Mouse (Mus musculus) embryonic facial prominence, embryonic 12.5 days (tissue): ENCODE results near the gene Depdc7. TPM values are rescaled to one million over a fixed set of nuclear protein-coding genes. Genes with fewer than 3 reads are reported as not detected.

Experiments used
- ATAC-seq: fragments of 200-750 bp; cut with Nextera tagmentation; 2 replicates; pipeline ENCODE4 v1.8.0; 2017; ENCODE audit not compliant: insufficient number of reproducible peaks, insufficient read depth, low FRiP score, low TSS enrichment
- H3K27ac ChIP-seq: fragments of 300-500 bp; sonication (generic); 2 replicates; pipeline ENCODE4 v1.5.1; 2016; ENCODE audit warnings: mild to moderate bottlenecking
- H3K27me3 ChIP-seq: fragments of 300-500 bp; sonication (generic); 2 replicates; pipeline ENCODE4 v1.6.1; 2016; ENCODE audit warnings: mild to moderate bottlenecking, moderate library complexity
- H3K36me3 ChIP-seq: fragments of 300-500 bp; sonication (generic); 2 replicates; pipeline ENCODE4 v1.6.1; 2016; ENCODE audit warnings: mild to moderate bottlenecking
- H3K4me1 ChIP-seq: fragments of 300-500 bp; sonication (generic); 2 replicates; pipeline ENCODE4 v1.6.1; 2016
- H3K4me2 ChIP-seq: fragments of 300-500 bp; sonication (generic); replicated peaks from 2 replicates; pipeline ENCODE4 v1.6.1; 2016; ENCODE audit warnings: mild to moderate bottlenecking, moderate library complexity
- H3K4me3 ChIP-seq: fragments of 300-500 bp; sonication (generic); 2 replicates; pipeline ENCODE4 v1.5.1; 2016; ENCODE audit warnings: mild to moderate bottlenecking
- H3K9ac ChIP-seq: fragments of 300-500 bp; sonication (generic); 2 replicates; pipeline ENCODE4 v1.6.1; 2016; ENCODE audit warnings: mild to moderate bottlenecking, moderate library complexity
- H3K9me3 ChIP-seq: fragments of 300-500 bp; sonication (generic); 2 replicates; pipeline ENCODE4 v1.6.1; 2016; ENCODE audit warnings: mild to moderate bottlenecking, moderate library complexity
- WGBS: fragments of 180-500 bp; shearing (Covaris S2); methylation state at CpG from one replicate; pipeline ENCODE4 v1.1.7; 2016; 5-methylcytosine and 5-hydroxymethylcytosine counted together
- polyA plus RNA-seq: library from polyadenylated mRNA; unstranded; fragments of >200 nt; fragmentation: Nextera tagmentation; extraction: Ambion mirVana; gene quantifications from 2 replicates; pipeline ENCODE4 v1.2.1, GENCODE M21; 2016

The Depdc7 gene
- polyA plus RNA-seq, 1 experiment from 2014 or later = 4.9 TPM

DNA sequence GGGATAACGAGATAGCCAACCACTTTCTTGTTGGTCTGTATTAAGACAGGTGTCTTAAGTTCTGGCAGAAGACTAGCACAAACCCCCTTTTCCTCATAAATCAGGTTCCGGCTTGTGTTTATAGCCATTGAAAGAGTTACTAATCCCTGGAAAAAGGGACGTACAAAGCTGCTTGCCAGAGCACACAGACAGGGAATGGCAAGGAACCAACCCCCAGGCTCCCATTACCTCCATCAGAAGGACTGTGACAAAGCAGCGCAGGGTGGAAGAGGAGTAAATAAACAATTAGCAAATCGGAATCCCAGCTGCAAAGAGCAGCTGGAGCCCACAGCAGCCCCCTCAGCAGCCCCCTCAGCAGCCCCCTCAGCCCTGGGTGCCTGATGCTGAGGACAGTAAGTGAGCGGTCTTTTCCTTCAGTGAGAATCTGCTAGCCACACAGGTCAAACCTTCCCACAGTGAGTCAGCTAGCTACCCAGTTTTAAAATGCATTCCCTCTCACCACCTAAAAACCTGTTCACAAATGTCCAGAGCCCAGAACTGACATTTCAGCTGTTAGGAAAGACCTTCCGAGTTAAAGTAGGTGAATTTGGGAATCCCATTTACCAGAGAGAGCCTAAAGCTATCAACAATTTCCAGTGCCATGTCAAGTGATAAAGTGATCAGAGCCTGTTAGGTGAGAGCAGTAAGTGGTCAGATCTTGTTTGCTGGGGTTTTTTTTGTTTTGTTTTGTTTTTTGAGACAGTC is 1.5 kb downstream of the Depdc7 start:
- peaks cover 9% of the 10 kb centered on the region; the same call in 1 of the 2 replicates for H3K4me1 ChIP-seq
- no peak overlapping the region for H3K4me3 ChIP-seq
- no peak overlapping the region for H3K4me2 ChIP-seq
- no peak overlapping the region for H3K27ac ChIP-seq
- no peaks in the 10 kb centered on the region for H3K9me3 ChIP-seq
- no peaks in the 10 kb centered on the region for H3K36me3 ChIP-seq
- peaks cover 23% of the 10 kb centered on the region for H3K27me3 ChIP-seq
- 32% methylated on average over 7 of the region's 7 CpGs for WGBS
- ATAC-seq = no peak
- H3K9ac ChIP-seq = no peak overlapping the region

- Histone ChIP-seq H3K9me3 (no peaks in the 10 kb centered on the region), H3K27ac (no peak overlapping the region), H3K4me3 (no peak overlapping the region), H3K36me3 (no peaks in the 10 kb centered on the region), H3K4me1 (peaks cover 9% of the 10 kb centered on the region; the same call in 1 of the 2 replicates), H3K4me2 (no peak overlapping the region), H3K27me3 (peaks cover 23% of the 10 kb centered on the region), H3K9ac (no peak overlapping the region)
- no peak for ATAC-seq
- 49% methylated on average over 7 of the region's 7 CpGs for WGBS
Measured at GRCm38 (mm10) chr2:104740248-104740949, 2.3 kb downstream of the Depdc7 start.

DNA sequence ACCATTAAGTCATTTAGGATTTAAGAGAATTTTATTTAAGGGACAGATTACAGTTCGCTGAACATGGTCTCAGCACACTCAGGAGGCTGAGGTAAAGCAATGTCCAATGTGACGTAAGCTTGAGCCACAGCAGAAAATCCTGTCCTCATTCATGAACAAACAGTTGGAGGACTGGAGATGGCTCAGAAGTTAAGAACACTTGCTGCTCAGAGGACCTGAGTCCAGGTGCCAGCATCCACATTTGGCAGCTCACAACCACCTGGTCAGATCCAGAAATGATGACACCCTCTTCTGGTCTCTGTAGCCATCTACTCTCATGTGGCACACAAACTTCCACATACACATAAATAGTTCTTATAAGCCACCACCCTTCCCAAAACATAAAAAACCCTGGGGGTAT is 3.0 kb downstream of the Depdc7 start:
- no peak overlapping the region for H3K9ac ChIP-seq
- H3K9me3 ChIP-seq = no peaks in the 10 kb centered on the region
- peaks cover 23% of the 10 kb centered on the region for H3K27me3 ChIP-seq
- no peak for ATAC-seq
- H3K27ac ChIP-seq = no peak overlapping the region
- no peak overlapping the region for H3K4me3 ChIP-seq
- no peak overlapping the region for H3K4me2 ChIP-seq
- WGBS = 92% methylated on average over 2 of the region's 2 CpGs
- H3K36me3 ChIP-seq = no peaks in the 10 kb centered on the region
- peaks cover 9% of the 10 kb centered on the region; the same call in 1 of the 2 replicates for H3K4me1 ChIP-seq

GRCm38 (mm10) chr2:104736241-104736640 is 6.4 kb downstream of the Depdc7 start:
- WGBS = 71% methylated on average over 7 of the region's 7 CpGs
- H3K27me3 ChIP-seq = peaks cover 6% of the 10 kb centered on the region; the same call in 1 of the 2 replicates
- H3K9ac ChIP-seq = no peak overlapping the region
- no peak overlapping the region for H3K27ac ChIP-seq
- peaks cover 5% of the 10 kb centered on the region; the same call in 1 of the 2 replicates for H3K4me1 ChIP-seq
- no peak for ATAC-seq
- no peak overlapping the region for H3K4me3 ChIP-seq
- H3K36me3 ChIP-seq = no peaks in the 10 kb centered on the region
- no peak overlapping the region for H3K4me2 ChIP-seq
- no peaks in the 10 kb centered on the region for H3K9me3 ChIP-seq

DNA sequence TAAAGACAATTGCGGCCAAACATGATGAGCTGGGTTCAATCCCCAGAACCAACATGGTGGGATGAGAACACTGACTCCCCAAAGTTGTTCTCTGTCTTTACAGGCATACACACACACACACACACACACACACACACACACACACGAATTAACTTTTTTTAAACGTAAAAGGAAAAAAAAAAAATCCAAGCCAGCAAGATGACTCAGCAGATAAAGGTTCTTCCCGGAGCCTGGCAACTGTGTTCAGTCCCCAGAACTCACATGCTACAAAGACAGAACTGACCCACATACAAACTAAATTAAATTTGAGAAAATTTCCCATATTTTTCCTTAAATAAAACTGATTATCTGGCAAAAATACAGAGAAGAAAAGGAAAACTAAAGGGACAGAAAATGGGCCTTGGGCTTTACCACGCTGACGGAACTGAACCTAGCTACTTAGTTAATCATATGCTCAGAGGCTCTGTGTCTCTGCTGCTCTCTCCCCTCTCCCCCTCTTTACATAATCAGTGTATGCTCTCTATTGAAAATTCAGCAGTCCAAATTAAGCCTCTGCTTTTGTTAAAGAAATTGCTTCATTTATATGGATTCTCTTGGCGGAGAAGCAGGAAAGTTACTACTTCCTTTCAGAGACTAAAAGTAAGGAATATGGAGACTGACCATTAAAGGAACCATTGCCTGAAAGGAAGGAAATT is 10.0 kb downstream of the Depdc7 start:
- Histone ChIP-seq H3K9ac (no peak overlapping the region), H3K4me2 (no peak overlapping the region), H3K9me3 (no peaks in the 10 kb centered on the region), H3K4me3 (no peak overlapping the region), H3K4me1 (no peaks in the 10 kb centered on the region), H3K27me3 (no peaks in the 10 kb centered on the region), H3K27ac (no peak overlapping the region), H3K36me3 (no peaks in the 10 kb centered on the region)
- 76% methylated on average over 7 of the region's 7 CpGs for WGBS
- no peak for ATAC-seq

- Histone ChIP-seq H3K4me2 (no peak overlapping the region), H3K36me3 (no peaks in the 10 kb centered on the region), H3K9me3 (no peaks in the 10 kb centered on the region), H3K27ac (no peak overlapping the region), H3K4me1 (no peaks in the 10 kb centered on the region), H3K9ac (no peak overlapping the region), H3K4me3 (no peak overlapping the region), H3K27me3 (no peaks in the 10 kb centered on the region)
- WGBS = 73% methylated on average over 9 of the region's 9 CpGs
- no peak for ATAC-seq
Measured at GRCm38 (mm10) chr2:104732033-104732444, 10.6 kb downstream of the Depdc7 start.

DNA sequence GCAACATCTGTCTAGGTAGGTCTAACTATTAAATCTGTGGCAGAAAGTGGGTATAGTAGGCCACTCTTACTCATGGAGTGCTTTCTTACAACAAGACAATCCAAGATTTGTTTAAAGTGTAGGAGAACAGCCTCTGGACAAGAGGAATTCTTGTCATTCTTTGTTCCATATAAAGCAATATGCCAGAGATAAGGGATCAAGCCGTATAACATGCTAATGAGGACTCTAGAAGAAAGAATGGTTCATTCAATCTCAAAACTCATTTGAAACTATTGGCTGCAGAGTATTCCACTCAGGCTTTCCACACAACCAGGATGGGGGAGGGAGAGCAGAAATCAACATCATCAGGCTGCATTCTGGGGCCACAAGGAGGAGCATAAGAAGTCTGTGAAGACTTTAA is 15.3 kb downstream of the Depdc7 start:
- Histone ChIP-seq H3K27ac (no peak overlapping the region), H3K4me1 (no peaks in the 10 kb centered on the region), H3K27me3 (no peaks in the 10 kb centered on the region), H3K4me2 (no peak overlapping the region), H3K36me3 (no peaks in the 10 kb centered on the region), H3K9me3 (no peaks in the 10 kb centered on the region), H3K4me3 (no peak overlapping the region), H3K9ac (no peak overlapping the region)
- no peak for ATAC-seq
- 90% methylated on average over 1 of the region's 1 CpGs for WGBS

GRCm38 (mm10) chr2:104722021-104722420 is 20.7 kb downstream of the Depdc7 start:
- no peak overlapping the region for H3K4me3 ChIP-seq

DNA sequence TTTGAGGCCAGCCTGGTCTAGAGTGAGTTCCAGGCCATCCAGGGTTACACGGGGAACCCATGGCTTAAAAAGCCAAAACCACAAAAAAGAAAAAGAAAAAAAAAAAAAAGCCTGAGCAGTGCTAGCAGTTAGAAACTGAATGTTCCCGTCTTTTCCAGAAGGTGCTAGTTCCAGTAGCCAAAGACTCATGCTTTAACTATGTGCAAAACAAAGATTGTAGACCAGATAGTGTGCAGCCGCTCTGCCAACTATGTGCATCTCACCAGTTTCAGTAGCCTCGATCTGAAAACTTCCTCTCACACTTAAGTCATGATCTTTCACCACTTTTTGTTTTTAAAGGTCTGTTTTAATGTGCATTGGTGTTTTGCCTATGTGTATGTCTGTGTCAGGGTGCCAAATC is 24.9 kb downstream of the Depdc7 start:
- no peak for ATAC-seq
- no peaks in the 10 kb centered on the region for H3K36me3 ChIP-seq
- H3K27ac ChIP-seq = no peak overlapping the region
- H3K27me3 ChIP-seq = no peaks in the 10 kb centered on the region
- H3K4me3 ChIP-seq = no peak overlapping the region
- no peaks in the 10 kb centered on the region for H3K9me3 ChIP-seq
- WGBS = 81% methylated on average over 4 of the region's 4 CpGs
- no peak overlapping the region for H3K9ac ChIP-seq
- H3K4me1 ChIP-seq = no peaks in the 10 kb centered on the region
- H3K4me2 ChIP-seq = no peak overlapping the region

More at GRCm38 (mm10) chr2:104722021-104722420, 20.7 kb downstream of the Depdc7 start:
- Histone ChIP-seq H3K9ac (no peak overlapping the region), H3K4me1 (no peaks in the 10 kb centered on the region), H3K4me2 (no peak overlapping the region), H3K9me3 (no peaks in the 10 kb centered on the region), H3K27me3 (no peaks in the 10 kb centered on the region), H3K27ac (no peak overlapping the region), H3K36me3 (no peaks in the 10 kb centered on the region)
- 87% methylated on average over 3 of the region's 3 CpGs for WGBS
- ATAC-seq = no peak

GRCm38 (mm10) chr2:104717231-104717735 is 25.4 kb downstream of the Depdc7 start:
- H3K36me3 ChIP-seq = no peaks in the 10 kb centered on the region
- no peak overlapping the region for H3K4me3 ChIP-seq
- H3K27me3 ChIP-seq = no peaks in the 10 kb centered on the region
- no peaks in the 10 kb centered on the region for H3K4me1 ChIP-seq
- ATAC-seq = no peak
- H3K9me3 ChIP-seq = no peaks in the 10 kb centered on the region
- H3K4me2 ChIP-seq = no peak overlapping the region
- no peak overlapping the region for H3K9ac ChIP-seq
- H3K27ac ChIP-seq = no peak overlapping the region
- WGBS = 89% methylated on average over 2 of the region's 2 CpGs

- Histone ChIP-seq H3K4me3 (no peak within 1 kb of the TSS), H3K9ac (no peak within 1 kb of the TSS), H3K4me2 (no peak within 1 kb of the TSS), H3K9me3 (no peaks in the 10 kb centered on the region), H3K27ac (no peak within 1 kb of the TSS), H3K4me1 (peaks cover under 1% of the 10 kb centered on the region; the same call in 1 of the 2 replicates), H3K27me3 (no peaks in the 10 kb centered on the region), H3K36me3 (no peaks in the 10 kb centered on the region)
- no peak for ATAC-seq
- 86% methylated on average over 4 of the region's 4 CpGs for WGBS
Measured at GRCm38 (mm10) chr2:104716279-104716678, 26.4 kb downstream of the Depdc7 start, which contains the start of gene Pin1rt1. Gene Pin1rt1 (minus strand): TSS chr2:104716379.
